Mouse (Mus musculus): ENCODE data around the gene Rpl36a-ps1.

- TF ChIP-seq CTCF (IDR thresholded peaks at IDR 0.05): no peak
- no peak for TF ChIP-seq EP300 (IDR thresholded peaks at IDR 0.05)
Measured at GRCm38 (mm10) chr14:98971921-98972320, 22.2 kb downstream of the Rpl36a-ps1 start.

Measured in lung, postnatal 0 days (tissue).